Mouse (Mus musculus) erythroblast, embryonic 14.5 days (primary cell): Measurements from ENCODE around the gene Ceacam20. TPM values are rescaled to one million over a fixed set of nuclear protein-coding genes. Genes with fewer than 3 reads are reported as not detected.
"Not testable (repeated sequence)": the region's sequence is repeated elsewhere in the genome, so short reads cannot be mapped to it uniquely, and the experiment has no call there.

Experiments used
- H3K27me3 ChIP-seq: 2 replicates; pipeline ENCODE4 v1.6.1; 2012; ENCODE audit warnings: inconsistent platforms; ENCODE audit not compliant: control insufficient read depth
- H3K36me3 ChIP-seq: 2 replicates; pipeline ENCODE4 v1.6.1; 2012; ENCODE audit warnings: mild to moderate bottlenecking, inconsistent platforms; ENCODE audit not compliant: control insufficient read depth
- H3K4me1 ChIP-seq: 2 replicates; pipeline ENCODE4 v1.6.1; 2012; ENCODE audit warnings: inconsistent platforms; ENCODE audit not compliant: control insufficient read depth
- H3K4me3 ChIP-seq: replicated peaks from 2 replicates; pipeline ENCODE3; 2012; ENCODE audit warnings: moderate library complexity, mild to moderate bottlenecking, inconsistent platforms
- H3K9me3 ChIP-seq: 2 replicates; pipeline ENCODE4 v1.6.1; 2012; ENCODE audit warnings: low read length, inconsistent platforms, mixed read lengths; ENCODE audit not compliant: control insufficient read depth
- GATA1 ChIP-seq: IDR thresholded peaks from 2 replicates; pipeline ENCODE4 v1.6.1; 2012; ENCODE audit warnings: low read length, inconsistent platforms, mixed read lengths
- TAL1 ChIP-seq: IDR thresholded peaks from 3 replicates; pipeline ENCODE4 v1.6.1; 2012; ENCODE audit warnings: low read length, inconsistent platforms, mixed read lengths
- polyA plus RNA-seq: library from polyadenylated mRNA; stranded (reverse); fragments of >175 nt; gene quantifications from 2 replicates; pipeline ENCODE4 v1.2.3, GENCODE M21; 2012

The Ceacam20 gene
- polyA plus RNA-seq, 1 experiment = not detected

- TF ChIP-seq GATA1 (no peak), TAL1 (no peak)
- H3K27me3 ChIP-seq = no peaks in the 10 kb centered on the region
- no peaks in the 10 kb centered on the region for H3K4me1 ChIP-seq
- peaks cover 29% of the 10 kb centered on the region for H3K9me3 ChIP-seq
- no peak overlapping the region for H3K4me3 ChIP-seq
- no peaks in the 10 kb centered on the region for H3K36me3 ChIP-seq
Observed at GRCm38 (mm10) chr7:19969106-19969505, 3.9 kb downstream of the Ceacam20 start.

GRCm38 (mm10) chr7:19969541-19970090 is 4.4 kb downstream of the Ceacam20 start:
- H3K9me3 ChIP-seq = peaks cover 30% of the 10 kb centered on the region
- H3K4me1 ChIP-seq = no peaks in the 10 kb centered on the region
- TF ChIP-seq TAL1 (no peak), GATA1 (no peak)
- no peak overlapping the region for H3K4me3 ChIP-seq
- no peaks in the 10 kb centered on the region for H3K36me3 ChIP-seq
- H3K27me3 ChIP-seq = no peaks in the 10 kb centered on the region

- no peak overlapping the region for H3K4me3 ChIP-seq
- H3K36me3 ChIP-seq = no peaks in the 10 kb centered on the region
- no peaks in the 10 kb centered on the region for H3K4me1 ChIP-seq
- peaks cover 35% of the 10 kb centered on the region for H3K9me3 ChIP-seq
- TF ChIP-seq GATA1 (no peak), TAL1 (no peak)
- H3K27me3 ChIP-seq = no peaks in the 10 kb centered on the region
Observed at GRCm38 (mm10) chr7:19970196-19970595, 5.0 kb downstream of the Ceacam20 start.

GRCm38 (mm10) chr7:19971516-19971915 is 6.3 kb downstream of the Ceacam20 start:
- Histone ChIP-seq H3K4me3 (no peak overlapping the region), H3K27me3 (no peaks in the 10 kb centered on the region), H3K36me3 (no peaks in the 10 kb centered on the region), H3K4me1 (no peaks in the 10 kb centered on the region), H3K9me3 (peaks cover 37% of the 10 kb centered on the region)
- TF ChIP-seq TAL1 (no peak), GATA1 (no peak)

GRCm38 (mm10) chr7:19991165-19991564 is 26.0 kb downstream of the Ceacam20 start, which contains the start of gene Nlrp9b:
Gene Nlrp9b, plus strand, starts transcription at chr7:19991465.
- not testable (repeated sequence) for H3K9me3 ChIP-seq

GRCm38 (mm10) chr7:19996721-19997120 is 31.5 kb downstream of the Ceacam20 start:
- H3K9me3 ChIP-seq, H3K4me1 ChIP-seq, H3K27me3 ChIP-seq, H3K36me3 ChIP-seq, H3K4me3 ChIP-seq: not testable (repeated sequence)

More at GRCm38 (mm10) chr7:19991165-19991564, 26.0 kb downstream of the Ceacam20 start, which contains the start of gene Nlrp9b:
- not testable (repeated sequence) for H3K4me3 ChIP-seq, H3K4me1 ChIP-seq, H3K27me3 ChIP-seq, H3K36me3 ChIP-seq

- H3K4me3 ChIP-seq = no peak overlapping the region
- no peak for TF ChIP-seq GATA1
- no peak for TF ChIP-seq TAL1
Observed at GRCm38 (mm10) chr7:20009987-20010386, 44.8 kb downstream of the Ceacam20 start.

More at GRCm38 (mm10) chr7:20009987-20010386, 44.8 kb downstream of the Ceacam20 start:
- Histone ChIP-seq H3K9me3 (peaks cover 2% of the 10 kb centered on the region; the same call in 1 of the 2 replicates), H3K27me3 (no peaks in the 10 kb centered on the region), H3K36me3 (no peaks in the 10 kb centered on the region), H3K4me1 (no peaks in the 10 kb centered on the region)

Other genes with a start within 250 kb of the Ceacam20 start
- gene Tomm40, start 250.0 kb upstream of the Ceacam20 start, polyA plus RNA-seq = 12.7 and 13.1 TPM in 2 replicates
- gene Nectin2, start 214.9 kb upstream of the Ceacam20 start, polyA plus RNA-seq = 0.13 and 0.15 TPM in 2 replicates
- 0.02 TPM in 1 of 2 replicates, not detected in the other for gene Bcam, start 194.4 kb upstream of the Ceacam20 start, polyA plus RNA-seq
- gene Cblc, start 168.6 kb upstream of the Ceacam20 start, polyA plus RNA-seq = not detected in 2 replicates
- gene Bcl3, start 142.6 kb upstream of the Ceacam20 start, polyA plus RNA-seq = 0.15 and 0.18 TPM in 2 replicates
- gene Gm19345, start 113.4 kb upstream of the Ceacam20 start, polyA plus RNA-seq = not detected in 2 replicates
- not detected in 2 replicates for gene Ceacam16, start 104.1 kb upstream of the Ceacam20 start, polyA plus RNA-seq
- gene Ceacam19, start 77.4 kb upstream of the Ceacam20 start, polyA plus RNA-seq = not detected in 2 replicates
- gene Pvr, start 44.3 kb upstream of the Ceacam20 start, polyA plus RNA-seq = 0.02 and 0.04 TPM in 2 replicates
- not detected in 2 replicates for gene Igsf23, start 14.7 kb upstream of the Ceacam20 start, polyA plus RNA-seq
- gene Nlrp9b, start 26.1 kb downstream of the Ceacam20 start, polyA plus RNA-seq = not detected in 2 replicates
- gene Vmn1r91, start 134.3 kb downstream of the Ceacam20 start, polyA plus RNA-seq = 0.01 TPM in 1 of 2 replicates, not detected in the other
- gene Gm16442, start 157.2 kb downstream of the Ceacam20 start, polyA plus RNA-seq = not detected in 2 replicates
- not detected in 2 replicates for gene Vmn1r93, start 173.7 kb downstream of the Ceacam20 start, polyA plus RNA-seq
- not detected in 2 replicates for gene Vmn1r94, start 203.0 kb downstream of the Ceacam20 start, polyA plus RNA-seq
- gene Vmn1r95, start 228.3 kb downstream of the Ceacam20 start, polyA plus RNA-seq = not detected in 2 replicates
- gene Gm6164, start 240.2 kb downstream of the Ceacam20 start, polyA plus RNA-seq = not detected in 2 replicates